Mouse (Mus musculus): ENCODE data around the gene Tbc1d2b. TPM values are rescaled to one million over a fixed set of nuclear protein-coding genes. Genes with fewer than 3 reads are reported as not detected.

Gene Tbc1d2b
- polyA plus RNA-seq, 1 experiment from 2014 or later: 22.7 TPM

DNA sequence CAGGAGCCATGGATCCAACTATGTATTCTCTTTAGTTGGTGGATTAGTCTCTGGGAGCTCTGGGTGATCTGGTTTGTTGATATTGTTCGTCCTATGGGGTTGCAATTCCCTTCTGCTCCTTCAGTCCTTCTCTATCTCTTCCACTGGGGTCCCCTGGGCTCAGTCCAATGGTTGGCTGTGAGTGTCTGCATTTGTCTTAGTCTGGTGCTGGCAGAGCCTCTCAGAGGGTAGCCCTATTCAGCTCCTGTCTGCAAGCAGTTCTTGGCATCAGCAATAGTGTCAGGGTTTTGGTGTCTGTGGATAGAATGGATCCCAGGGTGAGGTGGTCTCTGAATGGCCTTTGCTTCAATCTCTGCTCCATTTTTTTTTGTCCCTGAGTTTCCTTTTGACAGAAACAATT, 6.2 kb upstream of the Tbc1d2b start:
- H3K9ac ChIP-seq: no peak overlapping the region
- H3K36me3 ChIP-seq: no peaks in the 10 kb centered on the region
- H3K4me2 ChIP-seq: no peak overlapping the region
- no peak overlapping the region for H3K4me3 ChIP-seq
- no peak overlapping the region for H3K27ac ChIP-seq
- H3K27me3 ChIP-seq: no peaks in the 10 kb centered on the region
- peak; percentile 12; the same call in 1 of the 2 replicates for ATAC-seq (ENCODE audit: borderline replicate concordance, extremely low read depth, low FRiP score, low TSS enrichment)
- peaks cover 19% of the 10 kb centered on the region for H3K4me1 ChIP-seq
- H3K9me3 ChIP-seq: no peaks in the 10 kb centered on the region
- 41% methylated on average over 1 of the region's 1 CpGs for WGBS

DNA sequence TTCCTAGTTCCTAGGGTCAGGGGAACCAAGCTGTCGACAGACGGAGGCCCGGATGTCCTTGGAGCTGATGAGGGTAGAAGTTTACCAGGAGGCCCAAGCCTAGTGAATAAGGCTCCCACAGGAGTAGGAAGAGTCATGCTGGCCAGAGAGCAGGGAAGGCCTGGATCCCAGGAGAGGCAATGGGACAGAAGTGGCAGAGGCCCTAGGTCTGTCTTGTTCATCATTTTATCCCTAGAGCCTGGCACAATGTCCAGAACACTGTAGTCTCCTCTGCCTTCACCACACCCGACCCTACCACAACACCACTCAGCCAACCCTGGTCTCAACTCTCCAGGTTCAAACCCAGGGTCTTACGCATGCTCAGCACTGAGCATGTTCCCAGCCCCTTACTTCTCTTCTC, 5.3 kb upstream of the Tbc1d2b start:
- Histone ChIP-seq H3K4me1 (peaks cover 23% of the 10 kb centered on the region), H3K4me3 (no peak overlapping the region), H3K4me2 (no peak overlapping the region), H3K36me3 (no peaks in the 10 kb centered on the region), H3K27ac (peak overlapping the region; percentile 33; the same call in 1 of the 2 replicates), H3K9me3 (no peaks in the 10 kb centered on the region), H3K9ac (no peak overlapping the region), H3K27me3 (no peaks in the 10 kb centered on the region)
- no peak for ATAC-seq (ENCODE audit: borderline replicate concordance, extremely low read depth, low FRiP score, low TSS enrichment)
- WGBS: 82% methylated on average over 5 of the region's 5 CpGs

DNA sequence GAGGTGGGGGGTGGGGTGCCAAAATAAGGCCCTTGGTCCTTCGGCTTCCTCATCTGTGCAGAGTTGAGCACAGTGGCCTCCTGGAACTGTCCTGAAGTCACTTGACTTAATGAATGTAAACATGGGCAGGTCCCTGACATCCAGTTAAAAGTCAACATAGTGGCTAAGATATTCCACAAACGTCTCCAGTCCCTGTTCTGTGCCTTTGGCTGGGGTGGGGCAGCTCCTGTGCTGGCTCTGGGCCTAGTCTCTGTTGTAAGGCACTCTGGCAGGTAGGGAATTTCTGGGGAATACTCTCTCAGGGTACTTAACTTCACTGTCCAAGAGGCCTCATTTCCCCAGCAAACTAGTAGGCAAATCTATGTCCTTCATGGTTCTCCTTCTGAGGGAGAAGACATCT, 4.9 kb upstream of the Tbc1d2b start:
- H3K36me3 ChIP-seq: no peaks in the 10 kb centered on the region
- peaks cover 23% of the 10 kb centered on the region for H3K4me1 ChIP-seq
- no peak overlapping the region for H3K4me2 ChIP-seq
- no peak overlapping the region for H3K9ac ChIP-seq
- H3K27me3 ChIP-seq: no peaks in the 10 kb centered on the region
- WGBS: 45% methylated on average over 2 of the region's 2 CpGs
- peak overlapping the region; percentile 33; the same call in 1 of the 2 replicates for H3K27ac ChIP-seq
- no peak for ATAC-seq (ENCODE audit: borderline replicate concordance, extremely low read depth, low FRiP score, low TSS enrichment)
- no peaks in the 10 kb centered on the region for H3K9me3 ChIP-seq
- H3K4me3 ChIP-seq: no peak overlapping the region

DNA sequence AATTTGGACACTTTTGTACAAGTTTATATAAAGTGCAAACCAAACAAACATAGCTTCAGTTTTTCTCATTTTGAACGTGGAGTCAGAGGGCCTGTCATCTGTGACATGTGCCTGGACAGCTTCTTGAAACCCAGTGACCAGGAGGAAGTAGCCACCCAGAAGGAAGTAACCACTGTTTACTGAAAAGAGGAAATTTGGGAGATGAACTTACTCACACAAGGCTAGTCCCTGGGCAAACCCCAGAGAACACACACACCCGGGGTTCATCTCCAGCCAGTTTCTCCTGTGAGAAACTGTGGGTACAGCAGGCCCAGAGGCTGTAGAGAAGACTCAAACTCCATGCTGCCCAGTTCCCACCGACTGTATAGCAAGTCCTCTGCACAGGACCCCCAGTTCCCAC, 3.9 kb upstream of the Tbc1d2b start:
- H3K27me3 ChIP-seq: no peaks in the 10 kb centered on the region
- H3K9me3 ChIP-seq: no peaks in the 10 kb centered on the region
- no peak overlapping the region for H3K4me3 ChIP-seq
- H3K27ac ChIP-seq: no peak overlapping the region
- no peak overlapping the region for H3K4me2 ChIP-seq
- 53% methylated on average over 3 of the region's 3 CpGs for WGBS
- no peak overlapping the region for H3K9ac ChIP-seq
- ATAC-seq (ENCODE audit: borderline replicate concordance, extremely low read depth, low FRiP score, low TSS enrichment): no peak
- H3K36me3 ChIP-seq: no peaks in the 10 kb centered on the region
- peaks cover 28% of the 10 kb centered on the region for H3K4me1 ChIP-seq

DNA sequence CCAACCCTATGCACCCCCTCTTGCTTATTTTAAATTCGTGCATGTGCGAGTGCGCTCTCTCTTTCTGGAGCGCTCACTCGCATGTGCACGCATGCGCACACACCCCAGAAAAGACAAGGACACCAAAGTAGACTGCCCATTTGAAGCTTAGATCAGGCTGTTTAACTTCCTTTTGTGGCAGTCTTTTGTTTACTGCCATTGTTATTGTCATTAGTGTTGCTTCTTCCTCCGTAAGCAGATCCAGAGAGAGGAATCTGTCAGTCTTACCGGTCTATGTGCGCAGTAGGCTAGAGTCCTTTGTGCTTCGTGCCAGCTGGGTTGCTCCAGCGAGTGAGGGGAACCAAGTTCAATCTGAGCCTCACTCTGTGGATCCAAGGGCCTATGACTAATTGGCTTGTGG, 1.7 kb upstream of the Tbc1d2b start:
- 75% methylated on average over 12 of the region's 12 CpGs for WGBS
- no peak overlapping the region for H3K27ac ChIP-seq
- H3K36me3 ChIP-seq: no peaks in the 10 kb centered on the region

DNA sequence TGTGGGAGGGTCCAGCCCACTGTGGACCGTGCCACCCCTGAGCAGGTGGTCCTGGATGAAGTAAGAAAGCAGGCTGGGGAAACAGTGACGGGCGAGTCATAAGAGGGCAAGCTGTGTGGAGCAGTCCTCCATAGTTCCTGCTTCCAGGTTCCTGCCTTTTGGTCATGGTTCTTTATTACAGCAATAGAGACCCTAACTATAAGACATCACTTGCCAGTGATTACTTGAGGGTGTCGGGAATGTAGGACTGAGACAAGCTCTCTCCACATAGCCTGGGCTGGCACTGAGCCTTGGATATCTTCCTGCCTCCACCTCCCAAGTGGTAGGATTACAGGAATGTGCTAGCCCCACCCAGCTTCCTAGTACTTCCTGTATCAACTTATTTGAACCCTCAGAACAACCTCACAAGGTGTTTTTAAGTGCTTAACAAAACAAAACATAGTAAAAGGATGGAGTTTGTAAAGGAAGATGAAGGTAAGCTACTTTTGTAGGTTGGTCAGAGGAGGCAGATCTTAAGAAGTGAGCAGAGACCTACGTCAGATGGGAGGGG, 1.0 kb upstream of the Tbc1d2b start:
- Histone ChIP-seq H3K9ac (no peak overlapping the region), H3K9me3 (no peaks in the 10 kb centered on the region), H3K4me3 (no peak overlapping the region), H3K27me3 (no peaks in the 10 kb centered on the region), H3K4me1 (peaks cover 47% of the 10 kb centered on the region), H3K36me3 (no peaks in the 10 kb centered on the region), H3K27ac (no peak overlapping the region), H3K4me2 (peak overlapping the region; percentile 70; the same call in 1 of the 2 replicates)
- 56% methylated on average over 5 of the region's 5 CpGs for whole genome bisulfite sequencing
- ATAC-seq (ENCODE audit: borderline replicate concordance, extremely low read depth, low FRiP score, low TSS enrichment): no peak

More for the DNA sequence above, 1.7 kb upstream of the Tbc1d2b start:
- H3K4me3 ChIP-seq: no peak overlapping the region
- H3K9me3 ChIP-seq: no peaks in the 10 kb centered on the region
- no peak overlapping the region for H3K9ac ChIP-seq
- ATAC-seq (ENCODE audit: borderline replicate concordance, extremely low read depth, low FRiP score, low TSS enrichment): no peak
- no peaks in the 10 kb centered on the region for H3K27me3 ChIP-seq
- peaks cover 42% of the 10 kb centered on the region for H3K4me1 ChIP-seq
- no peak overlapping the region for H3K4me2 ChIP-seq

DNA sequence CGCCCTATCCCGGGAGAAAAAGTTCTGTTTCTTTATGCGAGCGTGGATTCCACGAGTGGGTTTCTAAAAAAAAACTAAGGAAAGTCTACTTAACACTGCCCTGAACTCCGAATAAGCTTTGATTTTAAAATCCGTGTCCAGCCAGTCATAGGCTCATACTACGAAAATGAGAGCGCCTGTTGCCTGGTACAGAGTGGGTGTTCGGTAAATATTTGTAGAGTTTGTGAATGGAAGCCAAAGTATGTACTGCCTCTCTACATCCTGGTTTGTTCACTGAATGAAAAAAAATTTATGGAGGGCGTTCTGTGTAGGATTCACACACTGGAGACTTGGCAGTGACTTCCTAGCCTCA, 316 bp upstream of the Tbc1d2b start:
- H3K9me3 ChIP-seq: no peaks in the 10 kb centered on the region
- WGBS: 4% methylated on average over 11 of the region's 11 CpGs
- no peaks in the 10 kb centered on the region for H3K27me3 ChIP-seq
- peak overlapping the region; percentile 70 for H3K4me2 ChIP-seq
- H3K9ac ChIP-seq: peak overlapping the region; percentile 87
- H3K4me3 ChIP-seq: peak overlapping the region; percentile 78
- H3K36me3 ChIP-seq: no peaks in the 10 kb centered on the region
- H3K4me1 ChIP-seq: peaks cover 49% of the 10 kb centered on the region
- peak; percentile 27; the same call in 1 of the 2 replicates for ATAC-seq (ENCODE audit: borderline replicate concordance, extremely low read depth, low FRiP score, low TSS enrichment)
- peak overlapping the region; percentile 92 for H3K27ac ChIP-seq

DNA sequence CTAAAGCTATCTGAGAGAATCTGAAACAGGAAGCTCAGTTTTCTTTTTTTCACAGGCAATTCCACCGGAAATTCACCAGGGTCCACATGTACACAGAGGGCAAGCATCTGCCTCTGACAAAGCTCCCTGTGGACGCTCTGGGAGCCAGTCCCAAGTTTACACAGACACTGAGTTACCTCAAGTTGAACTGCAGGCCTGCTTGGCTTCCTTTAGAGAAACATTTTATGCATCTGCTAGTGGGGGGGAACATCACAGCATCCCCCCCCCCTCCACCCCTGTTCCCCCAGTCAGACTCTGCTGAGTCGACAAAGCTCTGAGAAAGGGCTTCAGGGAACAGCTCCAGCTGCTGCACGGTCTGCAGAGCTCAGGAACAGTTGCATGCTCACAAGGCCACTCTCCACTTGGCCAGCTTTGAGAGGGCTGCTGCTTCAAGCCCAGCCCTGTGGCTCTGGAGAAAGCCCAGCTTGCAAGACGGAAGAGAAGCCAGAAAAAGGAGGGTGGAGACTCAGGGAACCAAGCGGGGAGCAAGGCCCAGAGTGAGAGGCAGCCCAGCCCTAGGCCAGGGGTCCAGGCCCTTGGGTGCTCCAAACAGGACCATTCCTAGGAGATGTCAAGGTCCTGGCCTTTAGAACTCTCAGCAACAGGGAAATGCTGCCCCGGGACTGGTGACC, 1.5 kb downstream of the Tbc1d2b start:
- H3K27me3 ChIP-seq: no peaks in the 10 kb centered on the region
- H3K4me3 ChIP-seq: peak overlapping the region; percentile 78
- ATAC-seq (ENCODE audit: borderline replicate concordance, extremely low read depth, low FRiP score, low TSS enrichment): peak; percentile 90
- H3K36me3 ChIP-seq: 0 out of 2 replicates have a peak, but pooled peaks cover 2% of the 10 kb centered on the region
- WGBS: 11% methylated on average over 7 of the region's 7 CpGs
- H3K4me2 ChIP-seq: peak overlapping the region; percentile 70
- H3K27ac ChIP-seq: peak overlapping the region; percentile 92
- no peaks in the 10 kb centered on the region for H3K9me3 ChIP-seq
- peaks cover 48% of the 10 kb centered on the region for H3K4me1 ChIP-seq
- H3K9ac ChIP-seq: peak overlapping the region; percentile 87

DNA sequence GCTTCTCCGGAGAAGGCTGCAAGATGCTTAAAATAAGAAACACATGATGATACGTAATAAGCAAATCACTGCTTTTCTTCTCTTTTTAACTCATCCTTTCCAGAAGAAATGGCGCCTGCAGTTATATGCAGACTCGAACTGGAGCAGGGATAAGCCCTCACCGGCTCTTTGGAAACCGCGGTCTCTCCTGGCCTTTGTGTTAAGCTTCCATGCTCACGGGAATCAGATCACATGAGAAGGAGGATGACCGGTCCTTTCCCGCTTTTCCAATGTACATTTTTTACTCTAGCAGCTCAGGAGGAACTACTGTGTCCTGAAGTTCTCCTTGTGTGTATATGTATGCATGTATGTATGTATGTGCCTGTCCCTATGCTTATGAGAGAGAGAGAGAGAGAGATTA, 3.7 kb downstream of the Tbc1d2b start:
- peaks cover 44% of the 10 kb centered on the region for H3K4me1 ChIP-seq
- H3K4me3 ChIP-seq: no peak overlapping the region
- 87% methylated on average over 10 of the region's 10 CpGs for WGBS

DNA sequence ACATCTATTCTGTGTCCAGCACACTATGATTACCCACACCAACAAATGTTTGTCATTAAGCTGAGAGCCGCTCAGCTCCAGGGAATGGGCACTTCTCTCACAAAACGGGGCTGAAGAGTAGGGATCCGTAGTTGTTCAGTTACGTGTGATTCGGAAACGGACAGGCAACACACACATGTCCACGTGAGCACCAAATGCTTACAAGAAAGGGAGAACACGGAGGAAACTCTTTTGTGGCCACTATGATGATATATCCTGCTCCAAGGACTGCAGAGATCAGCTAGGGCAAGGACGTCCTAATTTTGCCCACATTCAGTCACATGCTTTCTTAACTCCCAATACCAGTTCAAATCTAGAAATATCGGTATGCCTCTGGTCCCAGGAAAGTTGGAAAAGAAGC, 4.5 kb downstream of the Tbc1d2b start:
- WGBS: 91% methylated on average over 10 of the region's 10 CpGs
- Histone ChIP-seq H3K36me3 (0 out of 2 replicates have a peak, but pooled peaks cover 6% of the 10 kb centered on the region), H3K27ac (no peak overlapping the region), H3K9ac (no peak overlapping the region), H3K9me3 (no peaks in the 10 kb centered on the region), H3K4me3 (no peak overlapping the region), H3K4me1 (peaks cover 45% of the 10 kb centered on the region), H3K4me2 (no peak overlapping the region), H3K27me3 (no peaks in the 10 kb centered on the region)
- ATAC-seq (ENCODE audit: borderline replicate concordance, extremely low read depth, low FRiP score, low TSS enrichment): no peak

More for the DNA sequence above, 3.7 kb downstream of the Tbc1d2b start:
- H3K4me2 ChIP-seq: no peak overlapping the region
- no peaks in the 10 kb centered on the region for H3K9me3 ChIP-seq
- H3K9ac ChIP-seq: no peak overlapping the region
- no peak overlapping the region for H3K27ac ChIP-seq
- ATAC-seq (ENCODE audit: borderline replicate concordance, extremely low read depth, low FRiP score, low TSS enrichment): no peak
- H3K27me3 ChIP-seq: no peaks in the 10 kb centered on the region
- H3K36me3 ChIP-seq: 0 out of 2 replicates have a peak, but pooled peaks cover 6% of the 10 kb centered on the region

DNA sequence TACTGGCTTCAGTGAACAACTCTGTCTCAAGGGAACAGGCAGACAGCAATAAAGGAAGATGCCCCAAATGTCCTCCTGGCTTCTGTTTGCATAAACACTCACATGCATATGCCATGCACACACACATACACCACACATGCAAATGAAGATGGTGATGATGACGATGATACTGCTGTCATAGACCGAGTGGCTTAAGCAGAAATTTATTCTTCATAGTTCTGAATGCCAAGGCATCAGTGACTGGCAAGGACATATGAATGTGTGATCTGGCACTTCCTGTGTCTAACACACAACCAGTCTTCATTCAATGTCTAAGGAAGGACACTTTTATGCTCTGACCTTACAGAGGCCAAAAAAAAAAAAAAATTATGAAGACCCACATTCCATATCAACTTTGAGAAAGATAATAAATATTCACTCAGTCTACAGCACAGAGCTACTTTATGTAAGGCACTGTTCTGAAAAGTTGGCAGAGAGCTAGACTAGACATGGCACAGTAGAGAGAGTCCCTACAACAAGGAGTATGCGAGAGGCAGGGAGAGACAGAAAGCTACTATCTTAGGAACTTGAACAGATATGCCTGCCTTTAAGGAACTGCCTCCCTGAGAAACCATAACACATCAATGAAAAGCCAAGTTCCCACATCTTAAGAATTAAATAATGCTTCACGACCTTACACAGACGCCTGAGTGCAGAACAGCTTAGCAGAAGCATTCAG, 5.1 kb downstream of the Tbc1d2b start:
- 83% methylated on average over 5 of the region's 5 CpGs for WGBS
- ATAC-seq (ENCODE audit: borderline replicate concordance, extremely low read depth, low FRiP score, low TSS enrichment): no peak

DNA sequence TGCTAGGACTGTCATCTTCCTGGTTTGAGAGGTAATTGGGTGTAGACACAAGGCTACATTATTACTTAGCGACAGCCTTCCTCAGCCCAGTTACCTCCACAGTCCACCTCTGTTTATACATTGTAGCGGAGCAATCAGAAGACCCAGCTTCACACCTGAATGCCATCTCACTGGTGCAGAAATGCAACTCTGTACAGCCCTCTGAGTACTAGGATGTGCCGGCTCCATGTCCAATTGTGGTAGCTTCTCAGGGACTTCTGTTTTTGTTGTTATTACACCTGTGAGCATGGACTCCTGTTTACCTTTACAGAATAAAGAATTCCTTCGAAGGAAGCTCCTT, 7.3 kb downstream of the Tbc1d2b start:
- H3K4me2 ChIP-seq: no peak overlapping the region
- no peak for ATAC-seq (ENCODE audit: borderline replicate concordance, extremely low read depth, low FRiP score, low TSS enrichment)
- no peaks in the 10 kb centered on the region for H3K9me3 ChIP-seq
- H3K27me3 ChIP-seq: no peaks in the 10 kb centered on the region
- 0 out of 2 replicates have a peak, but pooled peaks cover 6% of the 10 kb centered on the region for H3K36me3 ChIP-seq
- no peak overlapping the region for H3K4me3 ChIP-seq
- H3K9ac ChIP-seq: no peak overlapping the region
- H3K27ac ChIP-seq: no peak overlapping the region
- H3K4me1 ChIP-seq: peaks cover 50% of the 10 kb centered on the region
- WGBS: 93% methylated on average over 4 of the region's 4 CpGs

More for the DNA sequence above, 5.1 kb downstream of the Tbc1d2b start:
- no peak overlapping the region for H3K4me3 ChIP-seq
- H3K4me1 ChIP-seq: peaks cover 51% of the 10 kb centered on the region
- no peaks in the 10 kb centered on the region for H3K9me3 ChIP-seq
- H3K27ac ChIP-seq: no peak overlapping the region
- H3K4me2 ChIP-seq: no peak overlapping the region
- no peaks in the 10 kb centered on the region for H3K27me3 ChIP-seq
- 0 out of 2 replicates have a peak, but pooled peaks cover 6% of the 10 kb centered on the region for H3K36me3 ChIP-seq
- no peak overlapping the region for H3K9ac ChIP-seq
